Mouse (Mus musculus) adrenal gland (tissue): Measurements from ENCODE around the gene Gm49384.
"Not testable (repeated sequence)": the region's sequence is repeated elsewhere in the genome, so short reads cannot be mapped to it uniquely, and the experiment has no call there.

Experiments used
- intact Hi-C: fragments of 180-260 bp; cut with DNase I; formaldehyde crosslinking; loops from one replicate; pipeline ENCODE4 v1.15.1; 2025

The Gm49384 gene

GRCm38 (mm10) chr12:69168461-69169106 is 35.5 kb downstream of the Gm49384 start, which contains the start of gene Lrr1:
Lrr1 (plus strand) TSS chr12:69168814.
- intact Hi-C loops, result no loop called here

- intact Hi-C loops, result no loop called here
Measured at GRCm38 (mm10) chr12:69167656-69168460, 36.2 kb downstream of the Gm49384 start.

GRCm38 (mm10) chr12:69166861-69167581 is 37.0 kb downstream of the Gm49384 start:
- intact Hi-C loops, result not testable (repeated sequence)

- intact Hi-C loops, result no loop called here
Measured at GRCm38 (mm10) chr12:69164904-69165303, 39.2 kb downstream of the Gm49384 start.

- intact Hi-C loops, result not testable (repeated sequence)
Measured at GRCm38 (mm10) chr12:69163586-69163985, 40.5 kb downstream of the Gm49384 start.

GRCm38 (mm10) chr12:69160677-69161076 is 43.4 kb downstream of the Gm49384 start:
- intact Hi-C loops, result not testable (repeated sequence)

GRCm38 (mm10) chr12:69159578-69159940 is 44.5 kb downstream of the Gm49384 start:
- intact Hi-C loops, result no loop called here

GRCm38 (mm10) chr12:69158765-69159577 is 45.1 kb downstream of the Gm49384 start, which contains the start of gene Rps29:
Rps29 (minus strand) TSS chr12:69159186.
- intact Hi-C loops, result not testable (repeated sequence)

GRCm38 (mm10) chr12:69158366-69158764 is 45.7 kb downstream of the Gm49384 start:
- intact Hi-C loops, result no loop called here

GRCm38 (mm10) chr12:69157107-69157506 is 47.0 kb downstream of the Gm49384 start:
- intact Hi-C loops, result no loop called here

GRCm38 (mm10) chr12:69156436-69156835 is 47.6 kb downstream of the Gm49384 start:
- intact Hi-C loops, result no loop called here

GRCm38 (mm10) chr12:69155923-69156322 is 48.1 kb downstream of the Gm49384 start:
- intact Hi-C loops, result no loop called here

GRCm38 (mm10) chr12:69150049-69150448 is 54.0 kb downstream of the Gm49384 start:
- intact Hi-C loops, result no loop called here

- intact Hi-C loops, result no loop called here
Measured at GRCm38 (mm10) chr12:69147166-69147735, 56.8 kb downstream of the Gm49384 start.

- intact Hi-C loops, result no loop called here
Measured at GRCm38 (mm10) chr12:69143460-69143859, 60.6 kb downstream of the Gm49384 start.

GRCm38 (mm10) chr12:69139841-69140240 is 64.2 kb downstream of the Gm49384 start:
- intact Hi-C loops, result no loop called here
